Mouse (Mus musculus): ENCODE results near the gene Imp3.
"Not testable (repeated sequence)": the region's sequence is repeated elsewhere in the genome, so short reads cannot be mapped to it uniquely, and the experiment has no call there.

The Imp3 gene

GRCm38 (mm10) chr9:56923841-56924650, 13.2 kb upstream of the Imp3 start:
- no peak for DNase-seq

- DNase-seq = peak; percentile 54
Observed at GRCm38 (mm10) chr9:56924651-56925027, 12.6 kb upstream of the Imp3 start.

- no peak for DNase-seq
Observed at GRCm38 (mm10) chr9:56925291-56926024, 11.8 kb upstream of the Imp3 start.

- DNase-seq = no peak
Observed at GRCm38 (mm10) chr9:56926025-56926360, 11.3 kb upstream of the Imp3 start.

GRCm38 (mm10) chr9:56926387-56926786, 10.9 kb upstream of the Imp3 start:
- DNase-seq = no peak

- no peak for DNase-seq
Observed at GRCm38 (mm10) chr9:56927191-56928012, 9.9 kb upstream of the Imp3 start.

GRCm38 (mm10) chr9:56928041-56928811, 9.0 kb upstream of the Imp3 start, which contains the start of gene Snx33:
Gene Snx33 (minus strand): TSS chr9:56928371.
- peak; percentile 88 for DNase-seq

GRCm38 (mm10) chr9:56929496-56929895, 7.8 kb upstream of the Imp3 start:
- no peak for DNase-seq

GRCm38 (mm10) chr9:56930556-56930955, 6.7 kb upstream of the Imp3 start:
- DNase-seq = no peak

- DNase-seq = no peak
Observed at GRCm38 (mm10) chr9:56936861-56937222, 433 bp upstream of the Imp3 start.

GRCm38 (mm10) chr9:56938374-56938773, 1.1 kb downstream of the Imp3 start:
- no peak for DNase-seq

- DNase-seq = peak; percentile 32
Observed at GRCm38 (mm10) chr9:56947481-56947880, 10.2 kb downstream of the Imp3 start.

- not testable (repeated sequence) for DNase-seq
Observed at GRCm38 (mm10) chr9:56948699-56949098, 11.4 kb downstream of the Imp3 start.

- DNase-seq = no peak
Observed at GRCm38 (mm10) chr9:56949767-56950166, 12.5 kb downstream of the Imp3 start.

GRCm38 (mm10) chr9:56950414-56951400, 13.4 kb downstream of the Imp3 start, which contains the start of gene Snupn:
Gene Snupn (plus strand): TSS chr9:56950878.
- DNase-seq = peak; percentile 94

- no peak for DNase-seq
Observed at GRCm38 (mm10) chr9:56953562-56953961, 16.3 kb downstream of the Imp3 start.

GRCm38 (mm10) chr9:56956966-56957675, 19.8 kb downstream of the Imp3 start:
- DNase-seq = no peak

GRCm38 (mm10) chr9:56958689-56959088, 21.4 kb downstream of the Imp3 start:
- no peak for DNase-seq

GRCm38 (mm10) chr9:56961591-56961990, 24.3 kb downstream of the Imp3 start:
- no peak for DNase-seq

- no peak for DNase-seq
Observed at GRCm38 (mm10) chr9:56970158-56970557, 32.9 kb downstream of the Imp3 start.
